Mouse (Mus musculus) adrenal gland, adult 2 months (tissue): ENCODE results near the gene C2cd2. TPM values are rescaled to one million over a fixed set of nuclear protein-coding genes. Genes with fewer than 3 reads are reported as not detected.
A peak's percentile ranks its signal among the peaks of the same experiment; 100 is the strongest.

ENCODE experiments used
- DNase-seq: peaks from one replicate; pipeline ENCODE4 v3.0.0; 2021
- polyA plus RNA-seq: library from polyadenylated mRNA; depleted of rRNA; stranded (reverse); fragments of >200 nt; gene quantifications from 2 replicates; pipeline ENCODE4 v1.2.3, GENCODE M21; 2012
- total RNA-seq, 2 experiments: library from RNA; stranded (reverse); gene quantifications; 2 replicates each; pipeline ENCODE4 v1.2.3; 2021

Gene C2cd2
- total and polyA plus RNA-seq, 3 experiments, result 17.9 to 68.3 (median 29.6) TPM

DNA sequence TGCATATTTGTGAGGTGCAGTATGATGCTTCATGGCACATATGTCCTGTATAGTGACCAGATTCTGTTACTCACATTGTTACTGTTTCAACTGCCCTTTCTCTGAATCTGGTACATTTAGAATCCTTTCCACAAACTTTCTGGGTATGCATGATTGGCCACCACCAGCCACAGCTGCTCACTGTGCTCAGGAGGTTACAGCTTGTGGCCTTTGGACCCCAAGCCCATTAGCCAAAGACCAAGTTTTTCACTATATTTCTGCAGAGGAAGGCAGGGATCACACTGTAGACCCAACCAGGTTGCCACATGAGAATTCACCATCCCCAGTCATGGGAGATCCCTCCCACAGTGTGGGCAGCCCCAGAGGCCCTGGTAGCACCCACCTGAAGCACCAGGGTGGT lies 79.5 kb downstream of the C2cd2 start:
- no peak for DNase-seq

DNA sequence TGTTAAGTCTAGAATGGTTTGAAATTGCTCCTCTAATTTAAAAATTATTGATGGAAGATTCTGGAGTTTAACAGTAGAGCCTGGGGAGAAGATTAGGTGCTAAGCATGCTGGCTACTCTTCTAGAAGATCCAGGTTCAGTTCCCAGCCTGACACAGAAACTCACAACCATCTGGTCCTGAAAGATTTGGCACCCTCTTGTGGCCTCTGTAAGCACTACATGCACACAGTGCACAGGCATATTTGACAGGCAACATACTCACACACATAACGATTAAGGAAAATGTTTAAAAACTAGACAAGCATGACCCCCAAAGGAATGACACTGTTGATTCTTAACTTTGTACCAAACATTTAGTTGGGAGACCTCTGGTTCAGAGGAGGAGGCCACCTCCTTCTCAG lies 83.3 kb downstream of the C2cd2 start:
- DNase-seq, result peak; percentile 39

DNA sequence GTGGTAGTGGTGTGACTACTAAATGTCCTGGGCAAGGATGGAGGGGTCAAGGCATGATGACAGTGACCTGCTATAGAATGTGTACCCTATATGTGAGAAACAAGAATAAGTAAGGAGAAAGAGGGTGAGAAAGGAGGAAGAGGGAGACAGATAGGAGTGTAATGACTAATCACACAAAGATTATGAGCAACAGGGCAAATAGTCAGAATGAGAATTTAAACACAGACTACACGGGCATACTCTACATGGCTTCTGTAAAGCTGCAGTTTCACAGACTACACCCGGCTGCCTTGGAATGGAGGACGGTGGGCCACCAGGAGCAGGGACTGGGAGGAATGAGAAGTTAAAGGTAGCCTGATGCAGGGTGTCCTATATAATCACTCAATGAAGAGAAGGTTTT lies 84.9 kb downstream of the C2cd2 start:
- DNase-seq, result no peak

DNA sequence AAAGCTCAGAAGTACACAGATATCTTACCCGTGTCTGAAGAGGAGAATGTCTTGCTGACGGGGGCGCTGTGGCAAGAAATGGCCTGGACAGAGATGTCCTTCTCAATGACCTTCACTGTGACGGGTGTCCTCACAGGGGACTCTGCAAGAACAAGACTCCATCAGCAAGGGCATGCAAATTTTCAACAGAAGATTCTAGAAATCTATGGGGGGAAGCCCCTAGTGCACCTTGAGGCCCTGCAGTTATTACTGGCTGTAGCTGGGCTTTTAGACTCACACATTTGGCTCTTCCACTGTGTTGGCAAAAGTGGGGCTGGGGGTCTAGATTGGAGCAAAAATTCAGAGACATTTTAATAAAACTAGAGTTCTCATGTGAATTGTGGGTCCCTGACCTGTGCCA lies 87.3 kb downstream of the C2cd2 start:
- no peak for DNase-seq

DNA sequence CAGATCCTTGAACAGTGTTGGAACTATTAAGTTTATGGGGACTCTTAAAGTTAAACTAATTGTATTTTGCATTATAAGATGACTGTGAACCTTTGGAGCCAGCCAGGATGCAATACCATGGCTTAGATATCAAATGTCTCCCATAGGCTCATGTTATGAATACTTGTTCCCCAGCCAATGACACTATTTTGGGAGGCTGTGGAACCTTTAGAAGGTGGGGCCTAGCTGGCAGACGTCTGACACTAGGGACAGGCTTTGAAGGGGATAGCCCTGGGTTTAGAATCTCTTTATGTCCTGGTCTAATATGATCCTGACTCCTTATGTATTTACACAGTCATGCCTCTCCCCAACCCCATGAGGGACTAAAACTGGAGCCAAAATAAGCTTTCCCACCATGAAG lies 88.0 kb downstream of the C2cd2 start:
- no peak for DNase-seq

DNA sequence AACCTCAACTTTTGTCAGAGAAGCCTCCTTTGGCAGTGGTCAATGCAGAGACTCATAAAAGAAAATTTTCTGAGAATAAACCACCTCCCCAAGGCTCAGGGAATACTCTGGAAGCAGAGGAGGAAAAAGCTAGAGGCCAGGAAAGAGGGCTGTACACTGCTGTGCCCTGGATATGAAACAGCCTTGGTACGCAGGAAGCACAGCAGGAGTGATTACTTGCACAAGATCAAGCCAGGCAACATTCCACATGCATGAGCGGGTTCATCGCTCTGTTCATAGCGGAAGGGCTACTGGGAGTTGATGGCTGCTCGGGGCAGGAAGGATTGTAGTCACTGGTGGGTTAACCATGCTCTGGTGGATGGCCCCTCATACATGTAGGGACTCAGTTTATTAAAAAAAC lies 89.7 kb downstream of the C2cd2 start:
- no peak for DNase-seq

DNA sequence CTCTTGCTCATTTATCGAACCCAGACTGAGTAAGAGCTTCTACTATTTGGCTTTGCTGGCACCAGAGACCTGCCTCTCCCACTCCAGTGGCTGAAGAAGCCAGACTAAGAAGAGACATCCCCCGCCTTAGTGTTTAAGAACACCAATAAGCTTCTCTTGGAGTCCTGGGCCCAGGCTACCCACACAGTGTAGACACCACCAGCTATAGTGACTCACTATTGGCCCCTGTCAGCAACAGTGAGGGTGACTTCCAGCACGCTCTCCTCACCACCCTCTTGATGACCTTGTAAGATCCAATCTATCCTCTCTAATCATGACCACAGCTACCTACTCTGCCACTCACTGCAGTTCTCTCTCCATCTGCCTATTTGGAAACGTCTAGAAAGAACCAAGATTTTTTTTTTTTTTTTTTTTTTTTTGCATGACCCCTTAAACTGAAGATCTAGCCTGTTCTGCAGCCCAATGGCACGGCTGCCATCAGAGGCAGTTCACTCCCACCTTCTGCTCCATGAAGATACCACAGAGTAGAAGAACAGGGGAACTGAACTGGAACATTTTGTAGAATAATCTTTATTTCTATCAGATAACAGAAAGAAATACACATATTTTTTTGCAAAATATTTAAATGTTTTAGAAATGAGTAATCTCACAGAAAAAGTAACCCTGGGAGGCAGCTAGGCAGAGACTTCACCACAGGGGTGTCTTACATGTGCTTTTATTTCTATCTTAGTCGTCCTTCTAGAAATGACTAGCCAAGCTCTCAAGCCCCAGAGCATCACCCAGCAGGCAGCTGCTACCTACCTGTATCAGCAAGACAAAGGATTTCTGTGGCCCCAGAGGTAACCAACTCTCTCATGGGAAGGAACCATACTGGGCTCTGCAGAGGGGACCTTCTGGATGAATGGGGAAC lies 93.0 kb downstream of the C2cd2 start:
- DNase-seq, result no peak

DNA sequence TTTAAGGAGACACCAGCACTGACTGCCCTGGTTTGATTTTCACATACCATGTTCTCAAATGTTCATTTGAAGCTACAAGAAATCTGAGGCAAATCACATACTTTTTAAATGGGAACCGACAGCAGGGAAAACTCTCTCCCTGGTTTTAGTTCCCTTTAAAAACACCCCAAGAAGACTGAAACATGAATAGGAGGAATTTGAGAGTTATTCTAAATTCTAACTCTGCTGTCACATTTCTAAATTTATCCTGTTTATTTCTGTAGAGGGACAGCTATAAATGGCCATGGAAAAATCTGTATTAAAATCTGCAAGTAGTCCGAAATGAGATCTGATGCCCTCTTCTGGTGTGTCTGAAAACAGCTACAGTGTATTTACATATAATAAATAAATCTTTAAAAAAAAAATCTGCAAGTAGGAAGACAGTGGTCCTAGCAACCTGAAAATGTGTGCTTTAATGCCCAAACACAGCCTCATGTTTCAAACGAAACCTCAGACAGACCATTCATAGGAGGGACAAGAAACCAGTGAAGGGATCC lies 98.4 kb downstream of the C2cd2 start:
- no peak for DNase-seq

DNA sequence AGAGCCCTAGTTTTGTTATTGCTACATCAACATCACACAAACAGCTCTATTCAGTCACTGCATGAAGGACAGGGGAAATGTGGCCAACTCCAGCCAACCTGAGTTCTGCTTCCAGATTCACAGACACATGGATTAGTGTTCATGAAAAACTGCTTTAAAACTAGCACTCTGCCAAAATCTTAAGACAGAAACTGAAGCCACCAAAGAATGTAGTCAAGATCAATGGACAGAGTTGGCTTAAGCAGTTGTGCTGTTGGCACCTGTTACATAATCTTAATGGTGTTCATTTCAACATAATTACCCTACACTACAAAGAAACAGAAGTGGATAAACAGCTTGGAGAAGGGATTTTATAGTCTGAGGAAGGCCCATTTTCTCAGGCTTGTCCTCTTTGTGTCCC lies 106.3 kb downstream of the C2cd2 start:
- DNase-seq, result no peak

DNA sequence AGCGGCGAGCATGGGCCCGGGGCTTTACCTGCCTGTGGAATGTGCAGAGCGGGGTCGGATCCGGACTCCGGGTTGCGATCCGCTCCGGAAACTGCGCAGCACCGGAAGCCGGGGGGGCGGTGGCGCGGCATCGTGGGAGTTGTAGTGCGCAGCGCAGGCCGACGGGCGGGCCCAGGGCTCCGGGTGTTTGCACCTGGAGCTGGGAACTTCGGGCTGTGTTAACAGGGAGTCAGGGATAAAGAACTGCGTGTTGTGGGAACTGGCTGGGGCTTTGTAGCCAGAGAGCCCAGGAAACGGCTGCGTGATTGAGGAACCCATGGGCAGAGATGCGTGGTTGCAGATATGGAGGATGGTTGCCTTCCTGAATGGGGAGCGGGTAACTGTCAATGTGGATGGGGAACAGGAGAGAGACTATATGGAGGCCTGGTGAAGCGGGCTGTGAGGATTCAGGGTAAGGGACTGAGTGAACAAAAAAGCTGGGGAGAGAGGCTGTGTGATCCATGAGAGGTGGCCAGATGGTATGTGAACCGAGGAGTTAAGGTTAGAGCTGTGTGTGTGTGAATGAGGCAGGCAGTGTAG lies 110.6 kb downstream of the C2cd2 start, which contains the start of gene Prdm15:
Prdm15 (minus strand) TSS at position 110 of the 579 bp plus-strand sequence.
- DNase-seq, result peak; percentile 93

DNA sequence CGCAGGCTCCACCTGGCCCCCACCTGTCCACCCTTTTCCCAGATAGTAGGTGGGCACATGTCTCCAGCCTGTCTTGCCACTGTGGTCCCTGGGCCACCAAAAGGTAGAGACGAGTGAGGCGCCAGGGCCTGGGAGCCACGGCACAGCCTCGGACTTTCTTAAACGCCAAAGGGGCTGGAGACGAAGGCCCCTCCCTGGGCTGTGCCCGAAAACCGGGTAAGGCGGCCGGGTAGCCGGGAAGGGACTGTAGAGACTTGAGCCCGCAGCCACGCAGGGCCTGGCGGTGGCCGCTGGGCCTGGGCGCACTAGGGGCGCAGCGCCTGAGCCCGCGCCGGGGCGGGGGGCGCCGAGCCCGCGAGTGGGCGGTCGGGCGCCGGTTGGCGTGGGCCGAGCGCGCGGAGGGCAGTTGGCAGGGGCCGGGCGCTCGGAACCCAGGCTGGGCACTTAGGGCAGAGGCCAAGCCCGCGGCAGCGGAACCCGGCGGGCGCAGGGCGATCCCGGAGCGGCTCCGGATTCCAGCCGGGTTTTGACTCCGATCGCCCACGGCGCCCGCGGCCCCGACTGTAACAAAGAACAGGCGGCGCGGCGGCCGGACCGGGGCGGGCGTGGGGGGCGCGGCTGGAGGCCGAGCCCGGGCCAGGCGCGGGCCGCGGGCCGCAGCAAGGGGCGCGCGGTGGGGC lies 111.2 kb downstream of the C2cd2 start:
- DNase-seq, result peak; percentile 93

DNA sequence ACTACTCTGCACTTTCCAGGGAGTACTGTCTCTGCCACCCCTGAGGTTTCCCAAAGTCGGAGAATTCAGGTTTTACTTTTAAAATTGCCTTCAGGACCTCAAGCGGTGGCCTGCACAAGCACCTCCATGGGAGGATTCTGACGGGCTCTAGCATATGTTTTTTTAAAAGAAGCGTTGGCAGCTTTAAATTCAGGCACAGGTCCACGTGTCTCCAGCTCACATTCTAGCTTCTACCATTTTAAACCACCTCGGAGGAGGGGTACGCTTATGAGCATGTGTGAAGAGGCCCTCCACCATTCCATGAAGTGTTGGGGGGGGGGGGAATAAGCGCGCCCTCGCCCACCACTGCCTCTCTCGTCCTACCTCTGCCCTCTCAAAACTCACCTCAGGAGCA lies 111.7 kb downstream of the C2cd2 start:
- DNase-seq, result no peak

DNA sequence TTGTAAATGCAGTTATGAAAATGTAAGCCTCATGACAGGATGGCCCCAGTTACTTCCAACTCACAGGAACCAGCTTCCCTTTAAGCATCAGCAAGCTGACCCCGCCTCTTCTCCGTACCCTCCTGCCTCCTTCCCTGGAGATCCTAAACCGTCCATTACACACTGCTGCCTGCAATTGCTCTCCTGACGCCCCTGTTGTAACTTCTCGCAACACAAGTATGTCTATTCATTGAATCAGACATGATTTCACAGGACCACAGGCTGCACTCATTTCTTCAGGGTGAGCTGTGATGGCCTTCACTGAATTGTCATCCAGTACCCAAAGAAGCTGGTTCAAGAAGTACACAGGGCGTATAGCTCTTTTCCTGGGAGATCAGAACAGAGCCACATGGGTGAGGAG lies 113.6 kb downstream of the C2cd2 start:
- no peak for DNase-seq

DNA sequence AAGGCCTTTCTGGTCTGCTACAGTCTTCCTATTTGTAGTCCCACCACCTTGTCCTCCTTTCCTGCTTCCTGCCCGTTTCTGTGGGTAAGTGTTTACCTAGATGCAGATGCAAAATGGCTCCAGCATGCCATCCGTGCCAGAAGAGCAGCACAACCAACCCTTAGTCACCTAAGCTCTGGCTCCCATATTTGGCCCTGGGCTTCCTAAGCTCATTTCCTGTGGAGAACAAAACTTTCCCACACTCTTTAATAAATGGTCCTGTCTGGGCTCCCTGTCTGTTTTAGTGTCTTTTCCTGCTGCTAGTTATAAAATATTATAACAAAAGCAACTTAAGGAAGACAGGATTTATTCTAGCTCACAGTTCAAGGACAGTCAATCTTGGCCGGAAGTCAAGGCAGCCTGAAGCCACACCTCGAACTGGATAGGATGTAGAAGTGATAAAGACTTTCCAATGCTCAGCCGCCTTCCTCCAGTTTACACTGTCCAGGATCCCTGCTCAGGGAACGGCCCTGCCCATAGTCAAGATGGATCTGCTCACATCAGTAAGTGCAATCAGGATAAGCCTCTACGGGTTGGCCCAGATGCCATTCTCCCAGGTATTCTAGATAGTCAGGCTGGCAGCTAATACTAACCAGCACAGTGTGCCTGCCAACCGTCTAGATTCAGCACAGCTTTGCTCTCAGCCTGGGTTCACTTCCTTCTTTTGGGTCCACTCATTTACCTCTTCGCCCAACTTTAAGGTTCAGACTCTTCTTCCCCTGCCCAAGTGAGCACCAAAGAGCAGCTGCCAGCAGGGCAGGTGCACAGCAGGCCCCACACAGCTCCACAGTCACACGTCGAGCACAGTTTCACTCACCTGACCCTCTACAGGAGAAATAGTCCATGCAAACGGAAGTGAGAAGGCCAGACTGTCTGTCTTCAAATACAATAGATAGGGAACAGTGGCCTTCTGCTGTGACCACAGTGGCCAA lies 117.1 kb downstream of the C2cd2 start:
- DNase-seq, result peak; percentile 52

DNA sequence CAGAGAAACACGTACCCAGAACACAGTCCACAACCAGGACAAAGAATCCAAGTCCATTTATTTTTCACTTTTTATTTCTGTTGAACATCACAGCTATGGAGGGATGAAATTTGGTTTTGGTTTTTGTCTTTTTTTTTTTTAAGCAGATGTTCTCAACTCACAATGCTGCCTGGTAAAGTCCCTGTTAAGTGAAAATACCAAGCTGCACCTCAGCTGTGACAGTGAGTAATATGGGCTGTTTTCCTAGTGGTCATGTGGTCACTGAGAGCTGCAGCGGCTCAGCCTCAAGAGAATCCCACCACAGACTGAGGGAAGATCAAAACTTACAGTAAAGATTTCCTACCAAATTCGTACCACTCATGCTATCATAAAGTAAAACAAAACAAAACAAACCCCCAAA lies 130.2 kb downstream of the C2cd2 start:
- no peak for DNase-seq

DNA sequence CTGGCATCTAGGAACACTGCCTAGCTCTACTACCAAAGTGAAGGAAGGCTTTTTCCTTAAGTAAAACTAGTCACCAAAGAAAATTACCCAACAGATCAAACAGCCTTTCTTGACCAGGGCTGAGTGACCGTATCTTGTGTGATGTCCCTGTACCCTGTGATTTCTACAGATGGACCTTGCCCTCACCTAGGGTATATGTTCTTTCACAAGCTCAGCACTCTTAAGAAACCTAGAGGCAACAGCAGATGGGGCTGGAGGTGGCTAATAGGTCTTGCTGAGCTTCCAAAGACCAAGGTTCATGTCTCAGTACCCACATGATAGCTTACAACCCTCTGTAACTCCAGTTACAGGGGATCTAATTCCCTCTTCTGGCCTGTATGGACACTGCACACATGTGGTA lies 134.2 kb downstream of the C2cd2 start:
- no peak for DNase-seq

DNA sequence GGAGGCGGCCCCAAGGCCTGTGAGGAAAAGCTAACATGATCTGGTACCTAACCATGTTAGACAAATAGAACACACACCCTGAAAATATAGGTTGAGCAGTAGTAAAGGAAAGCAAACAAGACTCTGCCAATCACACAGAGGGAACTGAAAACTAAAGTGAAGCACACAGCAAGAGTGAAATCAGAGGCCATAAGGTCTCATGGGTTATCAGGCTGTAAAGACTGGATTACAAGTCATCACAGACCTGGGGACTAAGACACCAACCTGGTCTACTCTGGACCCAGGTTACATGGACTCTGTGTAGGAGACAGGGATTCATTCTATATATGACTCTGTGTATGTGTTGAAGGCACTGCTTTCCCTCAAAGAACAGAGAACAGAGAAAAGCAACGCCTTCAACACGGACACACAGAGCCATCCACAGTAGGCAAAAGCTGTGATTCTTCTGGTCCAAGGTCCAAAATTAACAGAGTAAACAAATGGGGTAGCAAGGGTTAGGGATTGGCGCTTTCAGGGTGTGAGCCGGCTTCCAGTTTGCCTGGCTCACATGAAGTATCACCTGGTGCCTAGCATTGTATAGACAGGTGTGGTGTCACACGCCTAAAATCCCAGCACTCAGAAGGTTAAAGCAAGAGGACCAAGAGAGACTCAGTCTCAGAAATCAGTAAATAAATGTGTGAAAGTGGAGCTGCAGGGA lies 138.9 kb downstream of the C2cd2 start:
- DNase-seq, result no peak

DNA sequence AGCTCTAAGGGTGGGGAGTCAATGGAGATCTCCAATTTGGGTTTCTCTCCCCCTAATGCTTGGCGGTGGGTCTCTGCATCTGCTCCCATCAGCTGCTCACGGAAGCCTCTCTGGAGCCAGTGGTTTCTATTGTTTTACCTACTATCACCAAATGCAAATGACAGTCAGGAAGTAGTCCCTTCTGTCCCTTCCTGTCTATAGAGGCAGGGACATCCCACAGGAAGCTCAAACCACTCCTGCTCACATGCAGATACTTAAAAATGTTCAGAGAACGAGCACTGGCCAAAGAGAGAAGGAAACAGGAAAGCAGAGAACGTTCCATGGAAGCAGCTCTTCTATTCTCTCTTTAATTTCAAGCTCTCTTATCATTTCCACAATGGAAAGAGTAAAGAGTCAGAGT lies 142.9 kb downstream of the C2cd2 start:
- DNase-seq, result no peak

DNA sequence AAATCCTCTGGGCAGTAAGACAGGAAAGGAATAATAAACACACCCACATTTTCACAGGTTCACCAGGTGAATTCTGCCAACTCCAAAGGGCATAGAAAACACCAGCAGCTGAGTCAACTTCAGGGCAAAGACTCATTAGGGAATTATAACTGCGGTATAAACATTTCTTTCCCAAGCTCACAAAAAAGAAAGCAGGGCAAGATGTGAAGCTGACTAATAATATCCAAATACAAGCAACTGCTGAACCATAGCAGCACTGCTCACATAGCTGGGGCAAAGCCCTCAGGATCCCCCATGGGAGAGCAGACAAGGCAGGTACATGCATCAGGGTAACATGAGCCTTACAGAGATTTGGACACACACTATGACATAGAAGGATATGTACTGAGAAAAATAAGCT lies 145.0 kb downstream of the C2cd2 start:
- DNase-seq, result no peak

DNA sequence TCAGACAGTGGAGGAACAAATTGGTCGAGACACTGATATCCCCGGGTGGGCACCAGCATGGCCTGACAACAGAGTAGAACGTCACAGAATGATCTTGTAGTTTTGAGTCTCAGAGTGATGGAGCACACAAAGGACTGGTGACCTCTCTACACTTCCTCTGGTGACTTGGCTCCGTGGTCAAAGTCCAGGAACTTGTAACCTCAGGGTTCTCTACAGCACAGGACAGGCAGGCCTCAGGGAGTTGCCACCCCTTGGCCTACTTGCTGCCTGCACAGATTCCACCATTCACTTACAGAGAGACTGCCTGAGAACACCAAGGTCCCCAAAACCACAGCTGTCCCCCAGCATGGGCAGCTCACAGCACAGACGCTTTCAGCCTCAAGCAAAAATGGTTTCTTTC lies 147.1 kb downstream of the C2cd2 start:
- DNase-seq, result no peak

DNA sequence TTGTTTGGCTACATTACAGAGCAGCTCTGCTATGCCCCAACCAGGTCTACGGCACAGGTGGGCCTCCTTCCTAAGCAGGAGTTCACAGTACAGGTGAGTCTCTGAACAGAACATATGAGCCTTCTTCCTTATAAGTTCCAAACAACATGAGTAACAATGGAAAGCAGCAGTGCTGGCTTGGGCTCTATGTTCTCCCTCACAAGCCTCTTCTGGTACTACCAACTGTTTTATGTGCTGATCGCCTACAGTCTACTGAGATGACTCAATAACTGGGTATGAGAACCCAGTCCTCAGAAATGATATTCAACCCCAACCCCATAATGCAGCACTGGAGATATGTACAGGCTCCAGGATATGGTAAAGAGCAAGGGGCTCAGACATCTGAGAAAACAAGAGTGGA lies 148.3 kb downstream of the C2cd2 start:
- no peak for DNase-seq
